ENCODE assay signal across 26 mouse cellular contexts in genomic region chr4:132238356-132238755, GRCm38 (mm10).
"Had no signal": no experiment of that assay in that cellular context is flagged by ENCODE, and none has a peak within 500 bp of the region (broad histone marks: within the 10 kb centered on the region; RNA-seq: fewer than 3 reads in every experiment).

No protein-coding gene starts in this region.

- H3K4me1 ChIP-seq: heart, embryonic 10.5 days; hindbrain, embryonic 10.5 days; hindbrain, embryonic 12.5 days; intestine, embryonic 15.5 days; limb, embryonic 13.5 days; limb, embryonic 15.5 days had no signal

- H3K9me3 ChIP-seq: heart, embryonic 10.5 days; heart, embryonic 12.5 days; hindbrain, embryonic 10.5 days; hindbrain, embryonic 12.5 days; intestine, embryonic 15.5 days; limb, embryonic 13.5 days; limb, embryonic 15.5 days; liver, embryonic 13.5 days had no signal

- H3K9ac ChIP-seq: heart, embryonic 12.5 days; hindbrain, embryonic 12.5 days; hindbrain, embryonic 14.5 days; intestine, embryonic 15.5 days; limb, embryonic 13.5 days; limb, embryonic 15.5 days; liver, embryonic 13.5 days had no signal

- H3K27ac ChIP-seq: heart, embryonic 10.5 days; hindbrain, embryonic 10.5 days; hindbrain, embryonic 12.5 days; hindbrain, embryonic 14.5 days; intestine, embryonic 15.5 days; layer of hippocampus, adult 2 months; left cerebral cortex, adult 2 months; limb, embryonic 13.5 days; limb, embryonic 15.5 days; liver, embryonic 13.5 days had no signal

- H3K27me3 ChIP-seq: heart, embryonic 12.5 days; hindbrain, embryonic 12.5 days; intestine, embryonic 15.5 days; limb, embryonic 13.5 days; limb, embryonic 15.5 days; liver, embryonic 13.5 days had no signal

- ATAC-seq: hindbrain, embryonic 16.5 days; inflammation-experienced regulatory T-cells, adult 6 months; intestine, embryonic 15.5 days; intestine, postnatal 0 days had no signal

- H3K4me3 ChIP-seq: heart, embryonic 10.5 days; heart, embryonic 12.5 days; hindbrain, embryonic 10.5 days; hindbrain, embryonic 12.5 days; intestine, embryonic 15.5 days; layer of hippocampus, adult 2 months; left cerebral cortex, adult 2 months; limb, embryonic 13.5 days; limb, embryonic 15.5 days; liver, embryonic 13.5 days had no signal

- DNase-seq: gastrocnemius, postnatal 10 days; gastrocnemius, postnatal 25 days; heart, adult 18-20 months; heart, postnatal 10 days; heart, postnatal 4 days; kidney, adult 18-20 months; kidney, adult 8-10 months; kidney, postnatal 10 days; kidney, postnatal 25 days; kidney, postnatal 4 days; left cerebral cortex, postnatal 4 days; liver, embryonic 13.5 days had no signal

- H3K4me2 ChIP-seq: heart, embryonic 12.5 days; hindbrain, embryonic 12.5 days; hindbrain, embryonic 14.5 days; intestine, embryonic 15.5 days; limb, embryonic 13.5 days; limb, embryonic 15.5 days; liver, embryonic 11.5 days; liver, embryonic 13.5 days had no signal
